Mouse (Mus musculus) heart, adult 2 months (tissue): ENCODE data around the gene Ankrd53.

Experiments
- CTCF ChIP-seq: fragments of 200-600 bp; IDR thresholded peaks from 2 replicates; pipeline ENCODE4 v1.8.1; 2022; ENCODE audit warnings: antibody characterized with exemption, mild to moderate bottlenecking, moderate library complexity
- EP300 ChIP-seq: fragments of 200-500 bp; IDR thresholded peaks from 2 replicates; pipeline ENCODE4 v1.6.1; 2011; ENCODE audit warnings: low read depth, low read length, control low read depth; ENCODE audit not compliant: insufficient read depth

- TF ChIP-seq CTCF (no peak), EP300 (no peak)
Measured at GRCm38 (mm10) chr6:83722526-83722925, 39.9 kb upstream of the Ankrd53 start.
